Mouse (Mus musculus) embryonic facial prominence, embryonic 15.5 days (tissue): ENCODE data around the gene 4921539E11Rik. TPM values are rescaled to one million over a fixed set of nuclear protein-coding genes. Genes with fewer than 3 reads are reported as not detected.
A peak's percentile ranks its signal among the peaks of the same experiment; 100 is the strongest.

Source experiments
- ATAC-seq: fragments of 200-750 bp; cut with Nextera tagmentation; 2 replicates; pipeline ENCODE4 v1.8.0; 2017; ENCODE audit warnings: low read depth, moderate TSS enrichment; ENCODE audit not compliant: insufficient number of reproducible peaks, low FRiP score, low TSS enrichment
- H3K27ac ChIP-seq: fragments of 300-500 bp; sonication (generic); replicated peaks from 2 replicates; pipeline ENCODE4 v1.5.1; 2015; ENCODE audit warnings: mild to moderate bottlenecking, inconsistent platforms
- H3K27me3 ChIP-seq: fragments of 300-500 bp; sonication (generic); 2 replicates; pipeline ENCODE4 v1.6.1; 2015; ENCODE audit warnings: inconsistent platforms
- H3K36me3 ChIP-seq: fragments of 300-500 bp; sonication (generic); 2 replicates; pipeline ENCODE4 v1.6.1; 2015; ENCODE audit warnings: mild to moderate bottlenecking, inconsistent platforms
- H3K4me1 ChIP-seq: fragments of 300-500 bp; sonication (generic); 2 replicates; pipeline ENCODE4 v1.6.1; 2015; ENCODE audit warnings: inconsistent platforms
- H3K4me2 ChIP-seq: fragments of 300-500 bp; sonication (generic); replicated peaks from 2 replicates; pipeline ENCODE4 v1.6.1; 2015; ENCODE audit warnings: mild to moderate bottlenecking, inconsistent platforms
- H3K4me3 ChIP-seq: fragments of 300-500 bp; sonication (generic); replicated peaks from 2 replicates; pipeline ENCODE4 v1.5.1; 2015; ENCODE audit warnings: mild to moderate bottlenecking, inconsistent platforms
- H3K9ac ChIP-seq: fragments of 300-500 bp; sonication (generic); 2 replicates; pipeline ENCODE4 v1.6.1; 2015; ENCODE audit warnings: inconsistent platforms
- H3K9me3 ChIP-seq: fragments of 300-500 bp; sonication (generic); replicated peaks from 2 replicates; pipeline ENCODE4 v1.6.1; 2016; ENCODE audit warnings: inconsistent platforms
- WGBS: fragments of 180-500 bp; shearing (Covaris S2); methylation state at CpG from one replicate; pipeline ENCODE4 v1.1.7; 2015; 5-methylcytosine and 5-hydroxymethylcytosine counted together
- polyA plus RNA-seq: library from polyadenylated mRNA; unstranded; fragments of >200 nt; fragmentation: Nextera tagmentation; extraction: Ambion mirVana; gene quantifications from 2 replicates; pipeline ENCODE4 v1.2.1, GENCODE M21; 2015

The 4921539E11Rik gene
- polyA plus RNA-seq, 1 experiment from 2014 or later: not detected

DNA sequence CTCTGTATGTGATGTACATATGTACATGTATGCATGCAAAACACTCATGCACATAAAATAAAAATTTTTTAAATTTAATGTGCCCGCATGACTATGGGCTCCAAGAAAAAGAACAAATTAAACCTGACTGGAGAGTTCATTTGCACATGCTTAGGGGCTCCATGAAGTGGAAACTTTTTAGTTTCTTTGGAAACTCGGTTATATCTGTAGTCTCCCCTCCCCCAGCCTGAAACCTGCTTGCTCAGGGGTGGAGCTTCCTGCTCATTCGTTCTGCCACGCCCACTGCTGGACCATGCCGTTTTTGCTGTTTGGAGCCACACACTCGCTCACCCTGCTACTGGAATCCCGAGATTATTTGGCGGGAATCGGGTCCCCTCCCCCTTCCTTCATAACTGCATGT is 67.8 kb downstream of the 4921539E11Rik start:
- no peak for ATAC-seq
- Histone ChIP-seq H3K4me3 (no peak overlapping the region), H3K9ac (no peak overlapping the region), H3K27ac (no peak overlapping the region), H3K27me3 (no peaks in the 10 kb centered on the region), H3K9me3 (no peaks in the 10 kb centered on the region), H3K4me2 (no peak overlapping the region), H3K36me3 (no peaks in the 10 kb centered on the region), H3K4me1 (no peaks in the 10 kb centered on the region)
- WGBS: 34% methylated on average over 9 of the region's 9 CpGs

DNA sequence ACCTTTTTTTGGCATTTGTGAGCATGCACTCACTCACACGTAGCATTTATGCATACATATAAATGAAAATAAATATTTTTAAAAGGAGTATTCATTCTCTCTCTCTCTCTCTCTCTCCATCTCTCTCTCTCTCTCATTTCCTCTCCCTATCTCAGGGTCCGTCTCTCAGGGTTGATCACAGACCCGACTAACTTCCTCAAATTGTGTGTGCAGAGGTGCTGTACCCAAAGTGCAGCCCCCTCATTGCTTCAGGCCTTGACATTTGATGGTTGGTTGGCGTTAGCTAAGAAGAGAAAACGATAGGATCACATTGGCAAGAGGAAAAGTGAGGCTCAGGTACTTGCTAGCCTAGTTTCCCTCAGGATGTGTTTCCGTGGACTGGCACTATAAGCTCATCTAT is 68.9 kb downstream of the 4921539E11Rik start:
- Histone ChIP-seq H3K36me3 (no peaks in the 10 kb centered on the region), H3K9me3 (no peaks in the 10 kb centered on the region), H3K9ac (no peak overlapping the region), H3K27me3 (no peaks in the 10 kb centered on the region), H3K4me1 (no peaks in the 10 kb centered on the region), H3K27ac (no peak overlapping the region), H3K4me2 (no peak overlapping the region), H3K4me3 (no peak overlapping the region)
- ATAC-seq: no peak
- 62% methylated on average over 6 of the region's 6 CpGs for WGBS

DNA sequence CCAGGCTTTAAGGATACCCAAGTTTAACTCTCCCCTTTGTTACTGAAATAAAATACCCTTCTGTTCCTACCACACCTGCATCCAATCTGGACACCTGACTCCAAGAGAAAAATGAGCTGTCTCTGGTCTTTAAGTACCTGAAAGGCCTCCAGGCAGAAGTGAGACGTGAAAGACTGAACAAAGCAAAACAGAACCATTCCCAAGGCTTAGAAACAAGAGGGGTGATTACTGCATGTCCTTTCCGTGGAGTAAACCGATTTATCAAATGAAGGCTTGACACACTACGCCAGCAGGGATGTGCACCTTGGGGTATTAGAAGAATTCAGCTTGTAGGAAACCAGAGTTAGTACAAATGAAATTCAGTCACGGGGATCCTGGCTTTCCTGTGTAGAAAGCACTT is 71.7 kb downstream of the 4921539E11Rik start:
- Histone ChIP-seq H3K4me1 (peaks cover 5% of the 10 kb centered on the region; the same call in 1 of the 2 replicates), H3K4me2 (no peak overlapping the region), H3K4me3 (no peak overlapping the region), H3K36me3 (no peaks in the 10 kb centered on the region), H3K9me3 (no peaks in the 10 kb centered on the region), H3K9ac (no peak overlapping the region), H3K27ac (peak overlapping the region; percentile 51; the same call in 1 of the 2 replicates), H3K27me3 (no peaks in the 10 kb centered on the region)
- no peak for ATAC-seq
- 12% methylated on average over 5 of the region's 5 CpGs for WGBS

DNA sequence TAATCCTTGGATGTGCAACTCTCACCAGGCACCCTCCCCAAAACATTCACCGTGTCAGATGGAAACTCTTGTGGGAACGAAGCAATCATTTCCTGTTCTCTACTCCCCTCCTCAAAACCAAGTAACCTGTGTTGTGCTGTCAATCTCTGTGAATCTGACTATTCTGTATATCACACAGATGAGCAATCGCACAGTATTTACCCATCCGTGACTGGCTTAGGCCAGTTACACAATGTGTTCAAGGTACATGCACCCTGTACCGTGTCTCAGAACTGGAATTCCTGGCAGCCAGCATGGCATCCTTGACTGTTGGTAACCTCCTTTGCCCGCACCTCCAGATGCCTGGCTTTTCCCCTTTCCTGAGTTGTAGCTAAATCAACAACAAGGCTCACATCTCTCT is 74.6 kb downstream of the 4921539E11Rik start:
- WGBS: 76% methylated on average over 6 of the region's 6 CpGs
- Histone ChIP-seq H3K4me1 (peaks cover 13% of the 10 kb centered on the region; the same call in 1 of the 2 replicates), H3K9ac (no peak overlapping the region), H3K27me3 (no peaks in the 10 kb centered on the region), H3K9me3 (no peaks in the 10 kb centered on the region), H3K4me2 (no peak overlapping the region), H3K36me3 (0 out of 2 replicates have a peak, but pooled peaks cover 1% of the 10 kb centered on the region), H3K4me3 (0 out of 2 replicates have a peak overlapping the region, but pooled peaks have one; percentile 90), H3K27ac (no peak overlapping the region)
- no peak for ATAC-seq

DNA sequence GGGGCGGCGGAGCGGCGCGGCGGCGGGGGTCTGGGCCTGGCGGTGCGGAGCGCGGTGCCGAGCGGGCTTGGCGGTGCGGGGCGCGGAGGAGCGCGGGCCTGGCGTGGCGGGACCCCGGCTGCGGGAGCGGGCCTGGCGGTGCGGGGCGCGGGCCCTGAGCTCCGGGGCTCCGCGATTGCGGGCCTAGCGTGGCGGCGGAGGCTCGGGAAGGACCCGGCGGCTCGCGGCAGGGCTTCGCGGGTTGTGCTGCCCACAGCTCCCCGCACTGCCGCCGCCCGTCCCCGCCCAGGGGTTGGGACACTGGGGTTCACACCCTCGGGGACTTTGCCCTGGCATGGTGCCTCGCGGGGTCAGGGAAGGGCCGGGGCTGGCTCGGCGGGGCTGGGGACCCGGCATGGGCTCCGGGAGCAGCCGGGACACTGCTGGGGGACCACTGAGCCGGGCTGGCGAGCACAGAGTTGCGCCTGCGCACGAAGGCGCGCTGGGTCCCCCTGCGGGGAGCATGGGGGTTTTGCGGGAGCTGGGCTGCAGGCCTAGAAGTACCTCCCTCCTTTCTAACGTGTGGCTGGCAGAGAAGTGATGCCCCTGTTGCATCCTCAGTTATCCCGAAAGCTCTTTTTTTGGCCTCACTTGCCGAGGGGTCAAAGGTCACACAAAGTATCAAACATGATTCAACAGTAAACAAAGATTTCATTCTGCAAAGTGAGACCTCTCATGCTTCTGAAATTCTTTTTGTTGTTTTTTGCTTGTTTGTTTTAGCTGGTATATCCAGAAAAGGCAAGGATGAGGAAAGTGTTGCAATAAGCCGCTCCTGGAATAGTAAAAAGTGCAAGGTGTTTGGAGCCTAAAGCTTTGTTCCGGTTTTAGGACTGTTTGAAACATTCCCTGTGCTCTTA is 75.5 kb downstream of the 4921539E11Rik start, which contains the start of gene Slc35d1:
Gene Slc35d1, minus strand, starts transcription at position 240 of the 896 bp plus-strand sequence.
- Histone ChIP-seq H3K4me1 (peaks cover 13% of the 10 kb centered on the region; the same call in 1 of the 2 replicates), H3K9me3 (no peaks in the 10 kb centered on the region), H3K4me3 (peak within 1 kb of the TSS; percentile 90), H3K36me3 (0 out of 2 replicates have a peak, but pooled peaks cover 6% of the 10 kb centered on the region), H3K27me3 (no peaks in the 10 kb centered on the region), H3K4me2 (peak within 1 kb of the TSS; percentile 58), H3K27ac (peak within 1 kb of the TSS; percentile 98), H3K9ac (peak within 1 kb of the TSS; percentile 94)
- WGBS: 3% methylated on average over 44 of the region's 70 CpGs
- peak; percentile 88 for ATAC-seq

DNA sequence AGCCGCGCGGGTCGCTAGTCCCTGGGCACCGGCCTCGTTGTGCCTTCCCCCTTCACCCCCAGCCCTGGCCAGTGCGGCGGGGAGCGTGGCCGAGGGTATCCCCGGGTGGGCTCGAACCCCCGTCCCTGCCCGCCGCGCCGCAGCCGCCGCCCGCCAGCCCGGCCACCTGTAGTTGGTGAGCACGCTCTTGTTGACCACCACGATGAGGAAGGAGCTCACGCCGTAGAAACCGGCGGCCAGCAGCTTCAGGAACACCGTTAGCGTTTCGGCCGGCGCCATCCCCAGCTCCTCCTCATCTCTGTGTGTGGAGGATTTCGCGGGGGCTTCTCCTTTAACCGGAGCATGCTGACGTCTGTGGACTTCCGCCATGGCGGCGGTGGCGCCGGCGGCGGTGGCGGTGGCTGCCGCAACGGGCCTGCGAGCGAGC is 76.2 kb downstream of the 4921539E11Rik start:
- H3K4me2 ChIP-seq: peak overlapping the region; percentile 58
- H3K4me3 ChIP-seq: peak overlapping the region; percentile 90
- H3K9ac ChIP-seq: peak overlapping the region; percentile 94
- peaks cover 13% of the 10 kb centered on the region; the same call in 1 of the 2 replicates for H3K4me1 ChIP-seq
- peak; percentile 18 for ATAC-seq
- H3K36me3 ChIP-seq: 0 out of 2 replicates have a peak, but pooled peaks cover 12% of the 10 kb centered on the region
- H3K27me3 ChIP-seq: no peaks in the 10 kb centered on the region
- under 1% methylated on average over 48 of the region's 48 CpGs for WGBS
- H3K9me3 ChIP-seq: no peaks in the 10 kb centered on the region
- H3K27ac ChIP-seq: peak overlapping the region; percentile 98

DNA sequence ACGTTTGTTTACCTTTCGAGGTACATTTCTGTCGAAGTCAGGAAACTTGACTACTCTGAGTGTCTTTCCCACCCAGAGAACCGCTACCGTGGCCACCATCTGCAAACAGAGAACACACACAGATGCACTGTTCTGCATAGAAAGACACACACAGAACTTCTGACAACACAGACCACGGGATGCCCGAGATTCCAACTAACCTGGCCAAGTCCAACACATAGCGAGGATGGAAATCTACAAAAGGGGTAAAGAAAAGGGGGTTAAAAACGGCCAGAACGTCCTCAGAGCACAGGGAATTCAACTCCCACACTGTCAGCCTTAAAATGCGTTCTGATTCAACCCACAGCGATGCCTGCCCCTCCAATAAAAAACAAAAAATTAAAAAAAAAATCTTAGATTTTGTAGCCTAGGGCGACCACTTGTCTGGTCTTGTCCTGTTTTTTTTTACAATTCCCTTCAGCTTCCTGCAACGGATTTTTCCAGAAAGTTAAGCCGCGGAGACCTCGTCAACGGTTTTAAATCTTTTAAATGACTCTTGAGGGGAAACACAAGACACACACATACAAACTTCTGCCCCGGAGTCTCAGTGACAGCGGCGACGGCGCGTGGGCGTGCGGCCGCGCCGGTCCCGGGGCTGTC is 76.7 kb downstream of the 4921539E11Rik start:
- Histone ChIP-seq H3K9me3 (no peaks in the 10 kb centered on the region), H3K4me3 (peak overlapping the region; percentile 90), H3K9ac (peak overlapping the region; percentile 94), H3K27ac (peak overlapping the region; percentile 98), H3K27me3 (no peaks in the 10 kb centered on the region), H3K4me2 (peak overlapping the region; percentile 58), H3K36me3 (peaks cover 16% of the 10 kb centered on the region; the same call in 1 of the 2 replicates), H3K4me1 (peaks cover 13% of the 10 kb centered on the region; the same call in 1 of the 2 replicates)
- 2% methylated on average over 30 of the region's 30 CpGs for WGBS
- ATAC-seq: no peak

DNA sequence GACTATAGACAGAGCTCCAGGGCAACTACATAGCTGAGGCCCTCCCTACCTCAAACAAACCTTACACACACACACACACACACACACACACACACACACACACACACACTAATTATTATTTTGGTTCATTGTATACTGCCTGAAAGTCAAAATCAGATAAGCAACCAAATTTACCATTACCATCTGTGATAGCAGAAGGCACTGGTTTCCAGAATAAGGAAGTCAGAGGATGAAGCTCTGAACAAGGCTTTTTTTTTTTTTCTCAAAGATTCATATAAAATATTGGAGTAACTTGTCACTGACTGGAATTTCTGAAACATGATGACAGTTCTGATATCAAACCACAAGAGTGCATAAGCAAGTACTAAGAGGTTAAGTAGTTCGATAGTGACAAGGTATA is 82.1 kb downstream of the 4921539E11Rik start:
- no peak overlapping the region for H3K9ac ChIP-seq
- WGBS: 91% methylated on average over 1 of the region's 1 CpGs
- no peak for ATAC-seq
- no peaks in the 10 kb centered on the region for H3K9me3 ChIP-seq
- H3K27me3 ChIP-seq: no peaks in the 10 kb centered on the region
- H3K4me3 ChIP-seq: no peak overlapping the region
- H3K36me3 ChIP-seq: peaks cover 50% of the 10 kb centered on the region
- H3K4me2 ChIP-seq: no peak overlapping the region
- H3K4me1 ChIP-seq: 0 out of 2 replicates have a peak, but pooled peaks cover 5% of the 10 kb centered on the region
- H3K27ac ChIP-seq: no peak overlapping the region

DNA sequence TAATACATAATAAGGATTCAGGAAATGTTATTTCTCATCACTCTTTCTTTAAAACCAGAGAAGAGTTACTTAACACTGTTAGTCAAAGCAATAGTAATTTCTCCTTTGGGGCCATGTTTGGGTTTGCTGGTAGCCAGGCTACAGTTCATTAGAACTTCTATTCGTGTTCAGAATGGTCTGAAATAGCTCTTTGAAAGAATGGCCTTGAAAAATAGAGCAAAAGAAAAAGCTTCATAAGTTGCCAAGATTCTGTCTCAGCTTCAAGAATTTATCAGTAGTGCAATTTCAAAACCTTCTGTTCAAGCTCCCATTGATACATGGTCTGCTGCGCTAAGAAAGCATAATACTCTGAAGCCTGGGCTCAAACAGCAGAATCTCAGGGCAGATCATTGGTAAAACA is 87.0 kb downstream of the 4921539E11Rik start:
- Histone ChIP-seq H3K27me3 (no peaks in the 10 kb centered on the region), H3K4me2 (no peak overlapping the region)

DNA sequence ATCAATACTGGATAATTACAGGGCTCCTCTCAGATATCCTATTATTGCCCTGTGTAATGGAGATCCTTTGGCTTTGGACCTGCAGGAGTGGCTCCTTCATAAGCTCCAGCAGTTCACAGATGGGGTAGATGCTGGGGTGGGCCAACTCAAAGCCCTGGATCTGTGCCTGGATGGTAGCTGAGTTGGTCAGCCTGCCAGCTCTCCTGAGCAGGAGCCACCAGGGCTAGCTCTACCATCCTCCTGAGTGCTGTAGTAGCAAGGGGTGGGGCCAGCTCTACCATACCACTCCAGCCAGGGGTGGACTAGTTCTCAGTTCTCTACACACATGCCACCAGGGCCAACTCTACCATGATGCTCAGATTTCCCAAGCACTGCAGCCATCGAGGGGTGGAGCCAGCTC is 90.6 kb downstream of the 4921539E11Rik start:
- Histone ChIP-seq H3K4me3 (no peak overlapping the region), H3K9ac (no peak overlapping the region), H3K4me2 (no peak overlapping the region), H3K27me3 (no peaks in the 10 kb centered on the region), H3K36me3 (peaks cover 55% of the 10 kb centered on the region), H3K27ac (no peak overlapping the region), H3K9me3 (no peaks in the 10 kb centered on the region), H3K4me1 (no peaks in the 10 kb centered on the region)
- ATAC-seq: peak; percentile 11; the same call in 1 of the 2 replicates
- 91% methylated on average over 1 of the region's 1 CpGs for WGBS

More for the DNA sequence above, 87.0 kb downstream of the 4921539E11Rik start:
- Histone ChIP-seq H3K36me3 (peaks cover 57% of the 10 kb centered on the region), H3K9ac (no peak overlapping the region), H3K4me1 (no peaks in the 10 kb centered on the region), H3K4me3 (no peak overlapping the region), H3K27ac (no peak overlapping the region), H3K9me3 (no peaks in the 10 kb centered on the region)
- WGBS: 87% methylated on average over 2 of the region's 2 CpGs
- no peak for ATAC-seq

DNA sequence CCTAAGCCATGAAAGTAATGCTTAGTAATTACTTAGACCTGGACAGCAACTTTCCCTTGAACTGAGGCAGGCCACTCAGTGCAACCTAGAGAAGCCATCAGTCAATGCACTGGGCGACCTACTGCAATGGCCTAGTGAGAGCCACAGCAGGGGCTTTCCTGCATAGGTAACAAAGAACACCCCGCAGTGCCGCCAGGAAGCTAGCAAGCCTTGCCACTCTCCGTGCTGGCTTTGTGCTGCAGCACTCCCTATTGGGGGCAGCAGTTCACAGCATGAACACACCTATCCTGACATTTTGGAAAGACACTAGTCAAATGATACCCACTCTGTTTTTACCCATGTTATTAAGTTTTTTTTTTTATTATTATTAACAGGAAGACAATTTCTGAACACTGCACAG is 91.6 kb downstream of the 4921539E11Rik start:
- Histone ChIP-seq H3K4me3 (no peak overlapping the region), H3K27ac (no peak overlapping the region), H3K36me3 (peaks cover 52% of the 10 kb centered on the region), H3K27me3 (no peaks in the 10 kb centered on the region), H3K9ac (no peak overlapping the region), H3K9me3 (no peaks in the 10 kb centered on the region), H3K4me2 (no peak overlapping the region), H3K4me1 (no peaks in the 10 kb centered on the region)
- no peak for ATAC-seq
- WGBS: 57% methylated on average over 4 of the region's 4 CpGs
